13 mouse cellular contexts compared by ENCODE assay signal in genomic region chr3:119063214-119063613, GRCm38 (mm10).
A peak's percentile ranks its signal among the peaks of the same experiment; 100 is the strongest.
DNase-seq lines count a peak whose midpoint lies in the region; ATAC-seq and TF ChIP-seq lines count a peak whose summit lies in the region.
"Had no signal": no experiment of that assay in that cellular context is flagged by ENCODE, and none has a peak within 500 bp of the region (broad histone marks: within the 10 kb centered on the region; RNA-seq: fewer than 3 reads in every experiment).

No protein-coding gene starts in this region.

- H3K27ac ChIP-seq in neural tube, embryonic 11.5 days (ENCODE audit: low read depth, low read length), result no peak overlapping the region
- no peak overlapping the region for H3K27ac ChIP-seq in hindbrain, postnatal 0 days
- H3K27ac ChIP-seq: limb, embryonic 12.5 days; lung, embryonic 15.5 days; stomach, postnatal 0 days had no signal

- no peak overlapping the region for H3K4me2 ChIP-seq in neural tube, embryonic 11.5 days (ENCODE audit: low read depth)
- H3K4me2 ChIP-seq in hindbrain, postnatal 0 days (ENCODE audit: low read depth, low read length), result no peak overlapping the region
- H3K4me2 ChIP-seq: limb, embryonic 12.5 days; lung, embryonic 15.5 days had no signal

- no peaks in the 10 kb centered on the region for H3K27me3 ChIP-seq in neural tube, embryonic 11.5 days (ENCODE audit: control insufficient read depth, insufficient read depth, low read length)
- H3K27me3 ChIP-seq in hindbrain, postnatal 0 days (ENCODE audit: insufficient read depth, low read length), result no peaks in the 10 kb centered on the region
- H3K27me3 ChIP-seq: limb, embryonic 12.5 days; lung, embryonic 15.5 days had no signal

- ATAC-seq in neural tube, embryonic 11.5 days (ENCODE audit: insufficient read depth, low FRiP score, low TSS enrichment), result no peak
- ATAC-seq in hindbrain, postnatal 0 days, result no peak
- ATAC-seq: intestine, postnatal 0 days had no signal

- H3K9me3 ChIP-seq in neural tube, embryonic 11.5 days (ENCODE audit: control insufficient read depth, low read length), result no peaks in the 10 kb centered on the region
- no peaks in the 10 kb centered on the region for H3K9me3 ChIP-seq in hindbrain, postnatal 0 days (ENCODE audit: low read length)
- H3K9me3 ChIP-seq: limb, embryonic 12.5 days; lung, embryonic 15.5 days had no signal

- no peak overlapping the region for H3K4me3 ChIP-seq in neural tube, embryonic 11.5 days (ENCODE audit: low read depth, low read length)
- no peak overlapping the region for H3K4me3 ChIP-seq in hindbrain, postnatal 0 days (ENCODE audit: low read length)
- H3K4me3 ChIP-seq: limb, embryonic 12.5 days; lung, embryonic 15.5 days had no signal

- no peaks in the 10 kb centered on the region for H3K36me3 ChIP-seq in neural tube, embryonic 11.5 days (ENCODE audit: control insufficient read depth, insufficient read depth, low read length)
- H3K36me3 ChIP-seq in hindbrain, postnatal 0 days (ENCODE audit: insufficient read depth, low read length), result no peaks in the 10 kb centered on the region
- H3K36me3 ChIP-seq: limb, embryonic 12.5 days; lung, embryonic 15.5 days had no signal

- H3K9ac ChIP-seq in neural tube, embryonic 11.5 days (ENCODE audit: low read length), result no peak overlapping the region
- no peak overlapping the region for H3K9ac ChIP-seq in hindbrain, postnatal 0 days (replicated peaks; ENCODE audit: low read length)
- H3K9ac ChIP-seq: limb, embryonic 12.5 days; lung, embryonic 15.5 days had no signal

- no peaks in the 10 kb centered on the region for H3K4me1 ChIP-seq in neural tube, embryonic 11.5 days (ENCODE audit: control insufficient read depth, insufficient read depth, low read length)
- no peaks in the 10 kb centered on the region for H3K4me1 ChIP-seq in hindbrain, postnatal 0 days (ENCODE audit: insufficient read depth, low read length)
- H3K4me1 ChIP-seq: limb, embryonic 12.5 days; lung, embryonic 15.5 days had no signal

- peak; percentile 27 for DNase-seq in neural tube, embryonic 11.5 days (ENCODE audit: low spot score)
- DNase-seq in neural tube, embryonic 10.5 days (ENCODE audit: extremely low spot score, low spot score), result no peak
- DNase-seq in cerebellum, postnatal 25 days, result peak; percentile 41 to 62
- peak; percentile 45 for DNase-seq in hindbrain, postnatal 0 days (ENCODE audit: low spot score)
- no peak for DNase-seq in frontal cortex, postnatal 36 days (ENCODE audit: low spot score in 2 of 2)
- no peak for DNase-seq in Muller cell, postnatal 12 days (ENCODE audit: inconsistent ontology term)
- DNase-seq in spleen, postnatal 4 days (ENCODE audit: low spot score in 2 of 2), result no peak
- DNase-seq: gastrocnemius, postnatal 14 days; right cerebral cortex, postnatal 4 days had no signal

- no peak for TF ChIP-seq CTCF in hindbrain, postnatal 0 days (IDR thresholded peaks at IDR 0.05; ENCODE audit: low read depth)

- WGBS in neural tube, embryonic 11.5 days, result 43% methylated on average over 4 of the region's 4 CpGs
- 27% methylated on average over 4 of the region's 4 CpGs for WGBS in hindbrain, postnatal 0 days

Comparison
In these comparisons a context has a peak if more than half of its experiments do, and no peak if none do; other contexts are left out.
1. DNase-seq: peak in neural tube, embryonic 11.5 days (single experiment), cerebellum, postnatal 25 days (2 of 2) and hindbrain, postnatal 0 days (single experiment); none in neural tube, embryonic 10.5 days (single experiment), frontal cortex, postnatal 36 days (0 of 2), Muller cell, postnatal 12 days (single experiment) and spleen, postnatal 4 days (0 of 2).